Mouse (Mus musculus) lung, postnatal 36 days (tissue): ENCODE data around the gene Itgb4.

ENCODE experiments used
- DNase-seq: peaks from one replicate; pipeline ENCODE4 v3.0.0; 2022; ENCODE audit warnings: mixed read lengths

Gene Itgb4

GRCm38 (mm10) chr11:115974309-115975082, at the start of gene Itgb4:
Itgb4 (plus strand) TSS chr11:115974709.
- DNase-seq: peak; percentile 90

DNA sequence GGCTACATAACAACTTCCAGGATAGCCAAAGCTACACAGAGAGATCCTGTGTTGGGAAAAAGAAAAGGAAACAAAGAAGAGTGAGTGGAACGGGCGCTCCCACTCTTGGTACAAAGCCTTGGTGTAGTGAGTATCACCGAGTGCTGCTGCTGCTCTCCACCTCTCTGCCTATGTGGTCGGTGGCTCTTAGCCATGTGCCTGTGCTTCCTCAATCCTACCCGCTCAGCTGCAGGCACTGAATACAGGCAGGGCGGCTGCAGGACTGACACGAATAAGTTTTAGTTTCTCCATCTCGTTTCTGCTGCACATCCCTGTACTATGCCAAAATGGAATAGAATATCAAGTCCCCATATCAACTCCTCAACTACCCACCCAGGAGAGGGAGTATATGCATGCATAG, 45.5 kb upstream of the Itgb4 start:
- peak; percentile 18 for DNase-seq

DNA sequence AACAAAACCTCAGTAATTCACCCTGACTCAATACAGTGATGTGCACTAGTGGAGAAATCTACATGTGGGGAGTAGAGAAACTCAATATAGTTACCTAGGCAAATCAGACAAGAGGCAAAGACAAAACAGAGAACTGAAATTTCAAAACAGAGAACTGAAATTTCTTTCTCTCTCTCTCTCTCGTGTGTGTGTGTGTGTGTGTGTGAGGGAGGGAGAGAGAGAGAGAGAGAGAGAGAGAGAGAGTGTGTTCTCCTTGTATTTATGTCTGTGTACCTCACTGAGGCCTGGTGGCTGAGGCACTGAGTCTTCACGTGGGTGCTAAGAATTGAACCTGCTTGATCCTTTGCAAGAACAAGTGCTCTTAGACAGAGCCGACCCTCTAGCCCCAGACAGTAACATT, 44.7 kb upstream of the Itgb4 start:
- DNase-seq: no peak

- DNase-seq: no peak
These were observed 43.3 kb upstream of the Itgb4 start for GRCm38 (mm10) chr11:115931235-115931634.

- DNase-seq: peak; percentile 99
These were observed 41.3 kb upstream of the Itgb4 start, which contains the start of the genes Sap30bp and Recql5 for GRCm38 (mm10) chr11:115933108-115933746. Sap30bp (plus strand) TSS chr11:115933282. Recql5 (minus strand) TSS chr11:115933477.

DNA sequence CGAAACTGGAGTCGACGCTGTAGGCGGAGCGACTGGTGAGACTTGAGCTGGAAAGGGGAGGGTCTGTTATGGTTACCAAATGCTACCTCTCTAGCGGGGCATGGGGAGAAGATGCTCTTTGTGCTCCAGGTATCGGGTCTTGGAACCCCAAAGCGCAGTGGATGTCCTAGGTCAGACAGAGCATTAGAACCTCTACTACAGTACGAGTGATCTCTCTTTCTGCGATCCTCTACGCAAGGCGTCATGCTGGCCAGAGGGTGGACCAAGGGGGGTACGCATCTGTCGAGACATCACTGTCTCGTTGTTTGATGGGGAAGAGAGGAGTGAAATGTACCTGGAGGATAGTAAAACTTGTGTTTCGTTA, 40.8 kb upstream of the Itgb4 start:
- DNase-seq: no peak

GRCm38 (mm10) chr11:115939690-115940329, 34.7 kb upstream of the Itgb4 start:
- peak; percentile 91 for DNase-seq

- no peak for DNase-seq
These were observed 32.5 kb upstream of the Itgb4 start for GRCm38 (mm10) chr11:115941980-115942379.

DNA sequence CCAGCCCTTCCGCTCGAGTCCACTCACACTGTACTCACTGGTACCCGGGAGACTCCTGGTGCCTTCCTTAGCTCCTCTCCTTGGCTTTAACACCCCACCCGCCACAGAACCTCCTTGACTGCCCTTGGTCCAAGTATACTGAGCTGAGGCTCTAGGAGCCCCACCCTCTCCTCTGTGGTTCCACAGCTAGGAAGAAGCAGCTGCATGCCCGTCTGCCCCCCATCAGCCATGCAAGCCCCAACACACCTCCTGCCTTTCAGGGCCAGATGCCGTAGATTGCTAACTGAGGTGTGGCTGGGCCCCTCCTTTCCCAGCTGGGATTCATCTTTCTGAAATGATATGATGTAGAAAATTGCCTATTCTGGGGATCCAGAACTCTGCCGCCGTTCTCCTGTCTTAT, 29.3 kb upstream of the Itgb4 start:
- DNase-seq: no peak

- DNase-seq: no peak
These were observed 28.2 kb upstream of the Itgb4 start for GRCm38 (mm10) chr11:115946221-115946828.

DNA sequence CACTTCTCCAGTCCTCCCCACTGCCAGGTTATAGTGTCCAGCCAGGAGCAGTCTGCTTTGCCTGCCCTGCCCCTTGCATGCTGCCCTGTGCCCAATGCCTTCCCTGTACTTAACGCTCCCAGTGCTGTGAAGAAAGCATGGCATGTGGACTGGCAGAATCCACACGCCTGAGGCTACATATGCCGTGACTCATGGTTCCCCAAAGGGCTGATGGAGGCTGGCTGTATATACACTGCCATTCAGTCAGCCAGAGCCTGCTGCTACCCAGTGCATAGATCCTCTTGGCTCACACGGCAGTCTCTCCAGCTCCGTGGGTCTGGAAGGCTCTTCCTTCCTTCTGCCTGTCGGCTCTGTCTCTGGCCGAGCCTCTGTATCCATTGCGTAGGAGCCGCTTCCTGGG, 26.2 kb upstream of the Itgb4 start:
- no peak for DNase-seq

- no peak for DNase-seq
These were observed 23.8 kb upstream of the Itgb4 start for GRCm38 (mm10) chr11:115950719-115951118.

DNA sequence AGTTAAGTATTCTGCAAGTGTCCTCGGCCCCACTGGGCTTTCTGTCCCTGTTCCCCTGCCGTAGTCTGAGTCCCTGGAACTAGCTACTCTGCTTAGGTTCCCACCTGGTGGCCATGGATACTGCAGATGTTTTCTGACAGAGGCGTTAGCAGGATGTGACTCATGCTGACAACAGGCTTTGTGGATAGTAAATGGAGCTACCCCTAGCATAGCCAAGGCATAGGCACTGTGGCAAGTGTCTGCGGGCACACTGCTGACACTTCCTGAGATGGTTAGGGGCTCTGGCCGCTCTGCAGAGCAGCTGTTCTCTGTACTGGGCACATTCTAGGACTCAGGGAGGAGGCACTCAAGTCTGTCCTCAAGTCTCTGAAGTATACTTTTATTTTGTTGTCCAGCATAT, 19.8 kb upstream of the Itgb4 start:
- DNase-seq: peak; percentile 25

GRCm38 (mm10) chr11:115955195-115955858, 19.2 kb upstream of the Itgb4 start:
- peak; percentile 55 for DNase-seq

GRCm38 (mm10) chr11:115956453-115956852, 18.1 kb upstream of the Itgb4 start:
- no peak for DNase-seq

DNA sequence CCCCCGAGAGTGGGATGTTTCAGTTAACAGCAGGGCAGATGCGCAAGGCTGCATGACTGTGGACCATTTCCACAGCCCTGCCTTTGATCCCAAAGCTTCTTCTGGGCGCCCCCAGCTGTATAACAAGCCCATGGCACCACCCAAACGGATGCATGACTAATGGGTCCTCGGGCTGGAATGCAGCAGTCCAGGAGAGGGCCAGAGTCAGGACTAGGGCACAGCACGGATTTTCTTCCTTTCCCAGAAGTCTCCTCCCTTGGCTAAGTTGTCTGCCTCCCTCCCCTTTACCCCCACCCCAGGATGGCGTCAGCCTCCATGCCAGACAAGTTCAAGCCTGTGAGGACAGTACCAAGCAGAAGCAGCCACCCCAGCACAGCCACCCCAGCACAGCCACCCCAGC, 16.5 kb upstream of the Itgb4 start:
- peak; percentile 24 for DNase-seq

GRCm38 (mm10) chr11:115959018-115959417, 15.5 kb upstream of the Itgb4 start:
- no peak for DNase-seq

DNA sequence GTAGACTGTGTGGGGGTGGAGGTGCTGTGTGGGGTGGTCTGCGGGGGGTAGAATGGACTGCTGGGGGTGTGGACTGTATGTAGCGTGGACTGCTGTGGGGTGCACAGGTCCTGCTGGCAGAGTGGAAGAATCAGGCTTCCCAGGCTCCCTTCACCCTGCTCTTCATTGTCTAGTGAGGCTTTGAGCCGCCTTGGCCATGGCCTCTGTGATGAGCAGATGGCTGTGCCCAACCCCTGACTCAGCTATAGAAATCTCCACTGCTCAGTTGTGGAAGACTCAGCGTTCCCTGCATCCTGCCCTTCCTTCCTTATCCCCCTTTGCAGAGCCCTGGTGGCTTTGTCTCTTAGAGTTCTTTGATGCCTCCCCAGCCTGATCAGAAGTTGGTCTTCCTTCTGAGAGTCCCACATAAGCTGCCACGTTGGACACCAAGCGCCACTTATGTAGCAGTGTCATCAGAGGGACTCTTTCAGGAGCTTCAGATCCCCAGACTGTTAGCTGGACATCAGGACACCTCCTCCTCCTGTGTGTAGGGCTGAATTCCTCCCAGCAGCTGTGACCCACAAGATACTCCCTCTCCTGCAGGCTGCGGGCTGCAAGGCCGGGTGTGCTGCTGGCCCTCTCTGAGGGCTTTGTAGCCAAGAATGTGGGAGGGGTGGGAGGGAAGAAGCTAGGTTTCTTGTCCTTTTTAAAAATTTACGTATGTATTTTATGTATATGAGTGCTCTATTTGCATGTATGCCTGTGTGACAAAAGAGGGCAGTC, 11.7 kb upstream of the Itgb4 start:
- no peak for DNase-seq

- DNase-seq: peak; percentile 89
These were observed 9.4 kb upstream of the Itgb4 start for GRCm38 (mm10) chr11:115964977-115965604.

- DNase-seq: peak; percentile 15
These were observed 5.6 kb upstream of the Itgb4 start for GRCm38 (mm10) chr11:115968731-115969405.
